Mouse (Mus musculus) spleen, adult 2 months (tissue): Measurements from ENCODE around the gene Scfd2. TPM values are rescaled to one million over a fixed set of nuclear protein-coding genes. Genes with fewer than 3 reads are reported as not detected.

Experiments
- DNase-seq, 2 experiments: peaks; one replicate each; pipeline versions ENCODE4 v3.0.0 to v3.0.0-alpha.2; 2012 to 2021; ENCODE audit warnings: low spot score in 2 of 2, low read depth in 1 of 2
- H3K27ac ChIP-seq: fragments of 200-500 bp; 2 replicates; pipeline ENCODE4 v1.5.1; 2012; ENCODE audit warnings: low read length, inconsistent platforms; ENCODE audit not compliant: insufficient read depth
- H3K27me3 ChIP-seq: fragments of 200-500 bp; 2 replicates; pipeline ENCODE4 v1.6.1; 2012; ENCODE audit warnings: mild to moderate bottlenecking, moderate library complexity, low read length, inconsistent platforms; ENCODE audit not compliant: control insufficient read depth, insufficient read depth
- H3K36me3 ChIP-seq: fragments of 200-500 bp; 2 replicates; pipeline ENCODE4 v1.6.1; 2012; ENCODE audit warnings: mild to moderate bottlenecking, low read length, inconsistent platforms; ENCODE audit not compliant: control insufficient read depth, insufficient read depth
- H3K4me1 ChIP-seq: fragments of 200-500 bp; 2 replicates; pipeline ENCODE4 v1.6.1; 2011; ENCODE audit warnings: inconsistent platforms; ENCODE audit not compliant: control insufficient read depth, insufficient read depth, insufficient read length
- H3K4me3 ChIP-seq: fragments of 200-500 bp; 2 replicates; pipeline ENCODE4 v1.5.1; 2011; ENCODE audit warnings: mild to moderate bottlenecking, inconsistent platforms; ENCODE audit not compliant: insufficient read depth, insufficient read length; ENCODE audit errors: extremely low read depth
- CTCF ChIP-seq: fragments of 200-500 bp; IDR thresholded peaks from 2 replicates; pipeline ENCODE4 v1.5.1; 2011; ENCODE audit warnings: mild to moderate bottlenecking, inconsistent platforms; ENCODE audit not compliant: insufficient read depth, insufficient read length, insufficient replicate concordance; ENCODE audit errors: extremely low read depth
- POLR2A ChIP-seq: fragments of 200-500 bp; IDR thresholded peaks from 2 replicates; pipeline ENCODE4 v1.6.1; 2011; ENCODE audit warnings: low read depth, low read length, inconsistent platforms
- WGBS: fragments of 180-500 bp; shearing (Covaris S2); methylation state at CpG from one replicate; pipeline ENCODE4 v1.1.7; 2018; 5-methylcytosine and 5-hydroxymethylcytosine counted together
- polyA plus RNA-seq: library from polyadenylated mRNA; depleted of rRNA; stranded (reverse); fragments of >200 nt; gene quantifications from 2 replicates; pipeline ENCODE4 v1.2.3, GENCODE M21; 2012

Gene Scfd2
- polyA plus RNA-seq, 1 experiment = 9.5 TPM

GRCm38 (mm10) chr5:74245641-74246145 lies 285.9 kb downstream of the Scfd2 start:
- Histone ChIP-seq H3K27ac (no peak overlapping the region), H3K27me3 (no peaks in the 10 kb centered on the region), H3K4me1 (no peaks in the 10 kb centered on the region), H3K4me3 (no peak overlapping the region), H3K36me3 (no peaks in the 10 kb centered on the region)
- 93% methylated on average over 8 of the region's 8 CpGs for WGBS
- no peak for TF ChIP-seq POLR2A
- TF ChIP-seq CTCF = no peak
- no peak for DNase-seq

GRCm38 (mm10) chr5:74244406-74245019 lies 287.0 kb downstream of the Scfd2 start:
- no peaks in the 10 kb centered on the region for H3K4me1 ChIP-seq
- TF ChIP-seq CTCF (no peak), POLR2A (no peak)
- no peaks in the 10 kb centered on the region for H3K27me3 ChIP-seq
- no peaks in the 10 kb centered on the region for H3K36me3 ChIP-seq
- WGBS = 91% methylated on average over 14 of the region's 14 CpGs
- DNase-seq = no peak
- H3K27ac ChIP-seq = no peak overlapping the region
- no peak overlapping the region for H3K4me3 ChIP-seq

- Histone ChIP-seq H3K27me3 (no peaks in the 10 kb centered on the region), H3K4me1 (no peaks in the 10 kb centered on the region), H3K36me3 (no peaks in the 10 kb centered on the region), H3K27ac (no peak overlapping the region), H3K4me3 (no peak overlapping the region)
- whole genome bisulfite sequencing = 93% methylated on average over 3 of the region's 3 CpGs
- DNase-seq = no peak
- TF ChIP-seq POLR2A (no peak), CTCF (no peak)
These were observed 288.9 kb downstream of the Scfd2 start for GRCm38 (mm10) chr5:74242654-74243053.

- no peak for TF ChIP-seq CTCF
- no peak for TF ChIP-seq POLR2A
- Histone ChIP-seq H3K4me1 (no peaks in the 10 kb centered on the region), H3K4me3 (no peak overlapping the region), H3K36me3 (no peaks in the 10 kb centered on the region), H3K27ac (no peak overlapping the region), H3K27me3 (no peaks in the 10 kb centered on the region)
- 86% methylated on average over 13 of the region's 13 CpGs for WGBS
- no peak for DNase-seq
These were observed 290.5 kb downstream of the Scfd2 start for GRCm38 (mm10) chr5:74240926-74241680.

GRCm38 (mm10) chr5:74240298-74240697 lies 291.3 kb downstream of the Scfd2 start:
- no peak for DNase-seq
- Histone ChIP-seq H3K4me3 (no peak overlapping the region), H3K27me3 (no peaks in the 10 kb centered on the region), H3K27ac (no peak overlapping the region), H3K4me1 (no peaks in the 10 kb centered on the region), H3K36me3 (no peaks in the 10 kb centered on the region)
- 91% methylated on average over 8 of the region's 8 CpGs for WGBS
- TF ChIP-seq CTCF (no peak), POLR2A (no peak)

GRCm38 (mm10) chr5:74239369-74239768 lies 292.2 kb downstream of the Scfd2 start:
- no peak overlapping the region for H3K4me3 ChIP-seq
- DNase-seq = no peak
- no peak for TF ChIP-seq CTCF
- no peak for TF ChIP-seq POLR2A
- H3K27me3 ChIP-seq = no peaks in the 10 kb centered on the region
- 93% methylated on average over 1 of the region's 1 CpGs for WGBS
- no peaks in the 10 kb centered on the region for H3K4me1 ChIP-seq
- no peaks in the 10 kb centered on the region for H3K36me3 ChIP-seq
- no peak overlapping the region for H3K27ac ChIP-seq

GRCm38 (mm10) chr5:74233808-74234207 lies 297.8 kb downstream of the Scfd2 start:
- no peaks in the 10 kb centered on the region for H3K27me3 ChIP-seq
- H3K27ac ChIP-seq = no peak overlapping the region
- 69% methylated on average over 7 of the region's 7 CpGs for WGBS
- no peak for TF ChIP-seq POLR2A
- TF ChIP-seq CTCF = no peak
- no peaks in the 10 kb centered on the region for H3K36me3 ChIP-seq
- H3K4me3 ChIP-seq = no peak overlapping the region
- no peaks in the 10 kb centered on the region for H3K4me1 ChIP-seq
- DNase-seq = no peak
